Mouse (Mus musculus) embryonic fibroblast, embryonic 13.5 days (primary cell): ENCODE data around the gene Stk32c.

ENCODE experiments used
- CTCF ChIP-seq: IDR thresholded peaks from 2 replicates; pipeline ENCODE4 v1.5.1; 2011; ENCODE audit warnings: mild to moderate bottlenecking, control low read depth, low read length, moderate library complexity, borderline replicate concordance; ENCODE audit not compliant: insufficient read depth
- POLR2A ChIP-seq: IDR thresholded peaks from 2 replicates; pipeline ENCODE4 v1.6.1; 2011; ENCODE audit warnings: low read depth, mild to moderate bottlenecking, control low read depth, low read length, moderate library complexity

DNA sequence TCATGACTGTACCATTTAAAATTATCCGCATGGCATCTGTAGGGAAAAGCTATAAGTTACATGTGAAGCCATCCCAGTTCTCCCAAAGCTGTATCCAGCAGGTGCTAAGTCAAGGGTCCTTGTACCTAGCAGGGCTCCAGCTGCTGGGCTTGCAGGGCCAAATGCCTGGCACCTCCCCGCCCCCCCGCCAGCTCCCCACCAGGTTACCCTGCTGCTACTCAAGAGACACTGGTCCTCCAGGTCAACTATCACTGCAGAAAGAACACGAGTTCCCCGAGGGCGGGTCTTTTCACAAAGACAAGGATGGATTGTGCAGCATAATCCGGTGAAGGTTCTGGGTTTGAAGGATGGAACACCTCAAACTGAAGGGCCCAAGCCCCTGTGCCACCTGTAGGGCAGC, 25.8 kb downstream of the Stk32c start:
- TF ChIP-seq CTCF (no peak), POLR2A (no peak)
